Mouse (Mus musculus): ENCODE measurements around the gene Ybey.

DNA sequence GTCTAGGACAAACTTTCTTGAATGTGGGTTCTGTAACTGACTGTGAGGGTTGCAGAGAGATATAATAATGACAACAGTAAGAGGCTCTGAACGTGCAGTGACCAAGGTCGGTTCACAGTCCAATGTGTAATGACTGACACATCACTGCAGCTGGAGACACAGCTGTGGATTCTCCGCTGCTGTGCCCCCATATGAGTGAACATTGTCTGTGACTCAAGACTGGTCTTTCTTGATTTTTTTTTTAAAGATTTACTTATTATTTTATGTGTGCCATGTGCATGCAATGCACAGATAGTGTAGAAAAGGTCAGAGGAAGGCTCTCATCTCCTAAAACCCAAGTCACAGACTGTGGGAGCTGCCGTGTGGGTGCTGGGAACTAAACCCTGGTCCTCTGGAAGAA, 28.6 kb upstream of the Ybey start:
- TF ChIP-seq CTCF (IDR thresholded peaks at IDR 0.05; ENCODE audit: low read depth, low read length) (no peak), POLR2A (IDR thresholded peaks at IDR 0.05; ENCODE audit: extremely low read depth, insufficient read depth, low read length) (no peak)

All from liver, adult 2 months (tissue).